Mouse (Mus musculus): ENCODE data around the gene Nadk2. TPM values are rescaled to one million over a fixed set of nuclear protein-coding genes. Genes with fewer than 3 reads are reported as not detected.

The Nadk2 gene
- polyA plus RNA-seq, 1 experiment from 2014 or later = 38.6 TPM

DNA sequence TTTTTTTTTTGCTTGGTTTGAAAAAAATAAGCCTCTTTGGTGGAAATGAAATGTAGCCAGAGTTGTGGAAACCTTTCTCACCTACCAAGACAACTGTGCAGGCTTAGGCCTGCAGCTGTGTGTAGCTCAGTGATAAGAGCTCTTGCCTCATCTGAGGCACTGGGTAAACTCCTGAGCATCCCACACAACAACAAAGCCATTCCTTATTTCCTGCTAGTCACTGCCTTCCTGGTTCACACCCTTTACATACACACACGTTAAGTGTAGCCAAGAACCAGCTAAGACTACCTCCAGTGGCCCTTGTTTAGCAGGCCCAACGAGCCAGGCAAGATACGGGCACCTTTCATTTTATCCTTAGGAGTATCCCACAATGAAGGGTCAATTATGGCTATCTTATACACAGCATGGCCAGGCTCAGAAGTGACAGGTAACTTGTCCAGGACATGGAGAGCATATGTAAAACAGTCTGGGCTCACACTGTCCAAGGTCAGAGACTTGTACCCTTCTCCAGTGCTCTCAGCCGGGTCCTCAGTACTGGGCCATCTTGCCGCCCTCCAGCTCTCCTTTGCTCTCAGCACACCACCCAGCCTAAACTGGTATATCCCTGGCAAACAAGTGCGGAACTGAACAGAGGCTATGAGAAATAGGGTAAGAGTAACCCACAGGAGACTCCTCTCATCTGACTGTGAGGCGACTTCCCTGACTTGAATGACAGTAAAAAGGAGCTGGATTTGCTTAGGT lies 56.2 kb downstream of the Nadk2 start:
- TF ChIP-seq CTCF (IDR thresholded peaks at IDR 0.05; ENCODE audit: low read depth) = no peak
- Histone ChIP-seq H3K9ac (no peak overlapping the region), H3K36me3 (ENCODE audit: insufficient read depth) (peaks cover 89% of the 10 kb centered on the region), H3K9me3 (ENCODE audit: low read depth, low read length) (no peaks in the 10 kb centered on the region), H3K4me1 (ENCODE audit: insufficient read depth) (no peaks in the 10 kb centered on the region), H3K4me3 (ENCODE audit: low read depth, low read length) (no peak overlapping the region), H3K4me2 (no peak overlapping the region), H3K27ac (ENCODE audit: low read depth) (no peak overlapping the region), H3K27me3 (ENCODE audit: insufficient read depth, low read length) (no peaks in the 10 kb centered on the region)
- ATAC-seq (ENCODE audit: insufficient read depth) (0 out of 2 replicates have a peak, but pooled peaks have one; percentile 52), DNase-seq (no peak)
- 86% methylated on average over 7 of the region's 7 CpGs for WGBS

DNA sequence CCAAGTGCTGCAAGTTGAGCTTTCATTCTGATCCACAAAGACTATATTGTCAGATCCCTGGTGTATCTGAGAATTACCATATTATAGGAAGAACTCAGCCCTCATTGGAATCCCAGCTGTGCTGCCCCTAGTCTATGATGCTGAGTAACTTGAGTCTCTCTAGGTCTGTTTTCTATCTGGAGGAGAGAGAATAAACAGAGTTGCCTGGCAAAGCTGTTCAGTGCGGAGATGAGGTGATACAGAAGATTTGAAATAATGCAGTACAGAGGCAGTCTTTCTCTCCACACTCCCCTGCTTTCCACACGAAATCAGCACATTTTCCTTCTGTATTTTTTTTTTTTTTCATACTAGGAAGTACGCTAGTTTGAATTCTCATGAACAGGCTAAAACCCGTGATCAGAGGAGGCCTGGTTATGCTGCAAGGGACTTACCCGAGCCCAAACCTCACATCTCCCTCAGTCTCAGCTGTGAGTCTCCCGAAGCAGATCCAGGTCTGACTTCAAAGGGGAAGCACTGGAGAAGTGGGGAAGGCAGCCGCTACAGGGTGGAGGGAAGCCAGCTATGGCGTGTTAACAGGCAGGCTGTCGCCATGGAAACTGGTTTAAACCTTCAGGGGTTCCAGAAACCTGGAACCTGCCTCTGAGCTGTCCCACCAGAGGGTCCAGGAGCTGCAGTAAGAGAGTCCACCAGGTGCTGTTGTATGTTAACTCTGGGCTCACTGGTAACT lies 59.9 kb downstream of the Nadk2 start:
- H3K36me3 ChIP-seq (ENCODE audit: insufficient read depth) = peaks cover 82% of the 10 kb centered on the region
- H3K4me1 ChIP-seq (ENCODE audit: insufficient read depth) = 0 out of 2 replicates have a peak, but pooled peaks cover 9% of the 10 kb centered on the region
- DNase-seq (no peak), ATAC-seq (ENCODE audit: insufficient read depth) (no peak)
- no peak overlapping the region for H3K9ac ChIP-seq
- 80% methylated on average over 9 of the region's 9 CpGs for WGBS
- no peak for TF ChIP-seq CTCF (IDR thresholded peaks at IDR 0.05; ENCODE audit: low read depth)
- no peak overlapping the region for H3K27ac ChIP-seq (ENCODE audit: low read depth)
- no peaks in the 10 kb centered on the region for H3K9me3 ChIP-seq (ENCODE audit: low read depth, low read length)
- no peak overlapping the region for H3K4me3 ChIP-seq (ENCODE audit: low read depth, low read length)
- H3K4me2 ChIP-seq = no peak overlapping the region
- no peaks in the 10 kb centered on the region for H3K27me3 ChIP-seq (ENCODE audit: insufficient read depth, low read length)

DNA sequence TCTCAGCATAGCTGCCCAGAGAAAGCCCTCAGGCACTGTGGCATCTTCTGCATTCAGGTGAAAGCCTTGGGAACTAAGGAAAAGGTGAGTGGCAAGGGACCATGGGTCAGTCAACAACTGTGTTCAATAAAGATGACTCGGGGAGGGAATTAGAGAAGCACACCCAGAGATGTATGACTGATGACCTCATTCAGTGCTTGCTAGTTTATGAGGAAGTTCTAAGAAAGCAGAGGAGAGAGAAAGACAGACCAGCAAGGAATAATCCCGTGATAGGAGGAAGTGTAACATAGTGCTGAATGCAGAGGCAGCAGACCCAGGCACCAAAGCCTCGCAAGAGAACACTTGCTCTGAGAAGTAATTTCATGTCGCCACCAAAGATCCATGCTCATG lies 60.4 kb downstream of the Nadk2 start:
- ATAC-seq (ENCODE audit: insufficient read depth) (no peak), DNase-seq (no peak)
- Histone ChIP-seq H3K4me1 (ENCODE audit: insufficient read depth) (0 out of 2 replicates have a peak, but pooled peaks cover 9% of the 10 kb centered on the region), H3K9ac (no peak overlapping the region), H3K27ac (ENCODE audit: low read depth) (no peak overlapping the region), H3K4me3 (ENCODE audit: low read depth, low read length) (no peak overlapping the region), H3K9me3 (ENCODE audit: low read depth, low read length) (no peaks in the 10 kb centered on the region), H3K27me3 (ENCODE audit: insufficient read depth, low read length) (no peaks in the 10 kb centered on the region), H3K4me2 (no peak overlapping the region), H3K36me3 (ENCODE audit: insufficient read depth) (peaks cover 82% of the 10 kb centered on the region)
- 79% methylated on average over 4 of the region's 4 CpGs for WGBS
- TF ChIP-seq CTCF (IDR thresholded peaks at IDR 0.05; ENCODE audit: low read depth) = no peak

DNA sequence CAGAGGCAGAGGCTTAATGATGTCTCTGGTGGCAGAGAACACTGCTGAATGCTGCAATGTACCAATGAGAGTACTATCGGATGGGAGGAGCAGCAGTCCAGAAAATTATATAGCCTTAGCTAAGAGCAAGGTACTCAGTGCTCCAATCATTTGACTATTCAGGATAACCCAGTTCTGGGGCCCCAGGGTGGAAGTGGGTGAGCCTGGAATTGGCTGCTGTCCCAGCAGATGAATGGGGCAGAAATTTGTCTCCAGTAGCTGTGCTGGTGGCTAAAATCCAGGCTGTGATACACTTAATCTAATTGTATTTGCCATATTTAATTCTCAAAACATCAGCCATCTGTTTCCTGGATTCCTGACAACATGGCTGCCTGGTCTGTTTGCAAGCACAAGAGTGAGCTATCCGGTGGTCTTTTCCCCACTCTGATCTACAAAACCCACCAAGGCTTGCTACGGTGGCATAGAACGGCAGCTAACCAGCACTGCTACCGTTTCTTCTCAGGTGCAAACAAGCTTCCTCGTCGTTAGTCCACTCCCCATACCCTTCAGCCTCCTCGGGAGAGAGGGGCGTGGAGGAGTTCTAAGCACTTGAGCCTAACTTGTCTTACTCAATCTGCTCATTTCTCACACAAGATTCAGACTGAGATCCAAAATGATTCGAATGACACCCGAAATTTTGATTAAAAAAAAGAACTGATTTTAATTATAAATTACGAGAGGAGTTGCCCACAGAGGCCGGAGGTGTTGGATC lies 61.8 kb downstream of the Nadk2 start:
- H3K27me3 ChIP-seq (ENCODE audit: insufficient read depth, low read length) = no peaks in the 10 kb centered on the region
- peaks cover 84% of the 10 kb centered on the region for H3K36me3 ChIP-seq (ENCODE audit: insufficient read depth)
- ATAC-seq (ENCODE audit: insufficient read depth) (no peak), DNase-seq (no peak)
- 0 out of 2 replicates have a peak, but pooled peaks cover 9% of the 10 kb centered on the region for H3K4me1 ChIP-seq (ENCODE audit: insufficient read depth)
- H3K9me3 ChIP-seq (ENCODE audit: low read depth, low read length) = no peaks in the 10 kb centered on the region
- no peak overlapping the region; the same call in 1 of the 2 replicates for H3K9ac ChIP-seq
- H3K4me3 ChIP-seq (ENCODE audit: low read depth, low read length) = no peak overlapping the region
- no peak overlapping the region for H3K4me2 ChIP-seq
- no peak for TF ChIP-seq CTCF (IDR thresholded peaks at IDR 0.05; ENCODE audit: low read depth)
- no peak overlapping the region for H3K27ac ChIP-seq (ENCODE audit: low read depth)
- 75% methylated on average over 13 of the region's 13 CpGs for WGBS

DNA sequence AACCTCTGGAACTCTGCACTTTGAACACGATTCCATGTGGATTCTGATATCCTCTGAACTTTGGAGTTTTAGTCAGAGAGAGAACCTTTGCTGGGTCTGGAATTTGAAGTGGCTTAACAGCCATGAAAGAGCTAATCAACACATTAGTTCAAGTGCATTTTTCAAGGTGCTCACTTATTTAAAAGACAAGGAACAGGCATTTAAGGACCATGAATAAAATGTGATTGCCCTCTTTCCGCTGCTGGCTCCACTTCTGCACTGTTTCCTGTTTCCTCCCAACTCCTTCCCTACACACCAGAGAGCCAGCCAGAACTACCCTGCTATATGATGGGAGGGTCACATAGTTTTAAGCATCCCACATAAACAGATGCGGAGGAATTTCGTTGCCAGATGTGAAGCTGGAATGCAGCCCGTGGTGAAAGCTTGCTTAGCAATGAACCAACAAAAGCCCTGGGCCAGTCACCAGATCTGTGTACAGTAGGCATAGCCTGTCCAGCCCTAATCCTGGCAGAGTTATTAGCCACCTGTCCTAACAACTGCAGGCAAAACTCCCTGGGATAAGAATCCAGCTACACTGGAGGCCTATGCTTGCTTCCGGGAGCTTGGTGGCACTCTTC lies 63.9 kb downstream of the Nadk2 start:
- no peak for TF ChIP-seq CTCF (IDR thresholded peaks at IDR 0.05; ENCODE audit: low read depth)
- no peak overlapping the region for H3K4me2 ChIP-seq
- H3K27me3 ChIP-seq (ENCODE audit: insufficient read depth, low read length) = no peaks in the 10 kb centered on the region
- peaks cover 9% of the 10 kb centered on the region; the same call in 1 of the 2 replicates for H3K4me1 ChIP-seq (ENCODE audit: insufficient read depth)
- WGBS = 30% methylated on average over 6 of the region's 6 CpGs
- no peak overlapping the region for H3K9ac ChIP-seq
- H3K9me3 ChIP-seq (ENCODE audit: low read depth, low read length) = no peaks in the 10 kb centered on the region
- DNase-seq (peak; percentile 85), ATAC-seq (ENCODE audit: insufficient read depth) (peak; percentile 67)
- H3K36me3 ChIP-seq (ENCODE audit: insufficient read depth) = peaks cover 74% of the 10 kb centered on the region
- H3K27ac ChIP-seq (ENCODE audit: low read depth) = peak overlapping the region; percentile 22; the same call in 1 of the 2 replicates
- no peak overlapping the region for H3K4me3 ChIP-seq (ENCODE audit: low read depth, low read length)

DNA sequence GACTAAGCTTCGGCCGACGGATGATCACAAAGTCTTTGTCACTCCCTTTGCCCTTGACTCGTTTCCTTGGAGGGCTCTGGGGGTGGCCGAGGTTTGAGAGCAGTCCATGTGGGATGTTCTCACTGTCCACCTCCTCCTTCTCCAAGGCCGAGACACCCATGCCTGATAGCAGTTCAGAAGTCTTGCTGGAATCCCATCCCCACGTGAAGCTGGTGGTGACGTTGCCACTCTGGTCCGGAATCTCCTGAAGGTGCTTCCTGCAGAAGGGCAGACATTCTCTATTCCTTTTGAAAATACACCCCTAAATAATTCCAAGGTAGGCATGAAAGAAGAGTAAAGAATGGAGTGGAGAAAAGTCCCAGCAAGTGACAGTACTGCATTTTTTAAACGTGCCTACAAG lies 68.4 kb downstream of the Nadk2 start:
- 11% methylated on average over 10 of the region's 10 CpGs for WGBS
- Histone ChIP-seq H3K27me3 (ENCODE audit: insufficient read depth, low read length) (no peaks in the 10 kb centered on the region), H3K36me3 (ENCODE audit: insufficient read depth) (peaks cover 42% of the 10 kb centered on the region), H3K4me3 (ENCODE audit: low read depth, low read length) (peak overlapping the region; percentile 91), H3K4me1 (ENCODE audit: insufficient read depth) (peaks cover 4% of the 10 kb centered on the region; the same call in 1 of the 2 replicates), H3K4me2 (peak overlapping the region; percentile 82), H3K9me3 (ENCODE audit: low read depth, low read length) (no peaks in the 10 kb centered on the region), H3K27ac (ENCODE audit: low read depth) (peak overlapping the region; percentile 5), H3K9ac (peak overlapping the region; percentile 65)
- no peak for TF ChIP-seq CTCF (IDR thresholded peaks at IDR 0.05; ENCODE audit: low read depth)
- no peak for ATAC-seq (ENCODE audit: insufficient read depth)
- DNase-seq = peak; percentile 36
